Mouse (Mus musculus): ENCODE data around the gene Esr2. TPM values are rescaled to one million over a fixed set of nuclear protein-coding genes. Genes with fewer than 3 reads are reported as not detected.

The Esr2 gene
- polyA plus RNA-seq, 1 experiment from 2014 or later: 0.12 TPM

GRCm38 (mm10) chr12:76104596-76105351 is 72.3 kb downstream of the Esr2 start:
- Histone ChIP-seq H3K27ac (ENCODE audit: low read length) (peak overlapping the region; percentile 36), H3K9ac (ENCODE audit: low read length) (no peak overlapping the region), H3K4me2 (ENCODE audit: low read depth, low read length) (no peak overlapping the region), H3K27me3 (ENCODE audit: control insufficient read depth, insufficient read depth, low read length) (no peaks in the 10 kb centered on the region), H3K4me3 (ENCODE audit: low read length) (no peak overlapping the region), H3K9me3 (replicated peaks; ENCODE audit: control insufficient read depth, low read length) (no peaks in the 10 kb centered on the region), H3K36me3 (ENCODE audit: control insufficient read depth, insufficient read depth) (peaks cover 49% of the 10 kb centered on the region), H3K4me1 (ENCODE audit: control insufficient read depth, insufficient read depth, low read length) (0 out of 2 replicates have a peak, but pooled peaks cover 3% of the 10 kb centered on the region)
- 77% methylated on average over 20 of the region's 20 CpGs for WGBS
- ATAC-seq (replicated peaks; ENCODE audit: extremely low read depth, insufficient read depth, low FRiP score): peak; percentile 52; the same call in 1 of the 2 replicates

DNA sequence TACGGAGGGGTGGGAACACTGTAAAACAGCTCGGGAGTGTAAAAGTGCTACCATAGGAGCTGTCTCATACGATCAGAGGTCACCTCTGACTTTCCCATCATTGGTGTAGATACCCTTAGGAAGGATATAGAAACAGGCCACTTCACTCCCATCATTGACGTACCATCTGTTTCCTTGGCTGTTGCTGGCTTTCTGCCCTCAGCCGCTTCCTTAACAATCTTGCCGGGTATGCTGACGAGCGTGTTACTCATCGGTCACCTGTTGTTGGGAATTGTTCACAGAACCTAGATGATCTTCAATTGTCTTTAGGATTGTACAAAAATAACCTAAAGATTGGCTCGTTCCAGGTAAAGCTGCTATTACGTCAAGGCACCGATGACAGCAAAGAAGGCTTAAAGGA is 74.4 kb downstream of the Esr2 start:
- H3K9me3 ChIP-seq (replicated peaks; ENCODE audit: control insufficient read depth, low read length): no peaks in the 10 kb centered on the region
- H3K4me1 ChIP-seq (ENCODE audit: control insufficient read depth, insufficient read depth, low read length): 0 out of 2 replicates have a peak, but pooled peaks cover 3% of the 10 kb centered on the region
- peaks cover 50% of the 10 kb centered on the region for H3K36me3 ChIP-seq (ENCODE audit: control insufficient read depth, insufficient read depth)
- no peak overlapping the region for H3K9ac ChIP-seq (ENCODE audit: low read length)
- no peak overlapping the region for H3K27ac ChIP-seq (ENCODE audit: low read length)
- H3K27me3 ChIP-seq (ENCODE audit: control insufficient read depth, insufficient read depth, low read length): no peaks in the 10 kb centered on the region
- H3K4me3 ChIP-seq (ENCODE audit: low read length): no peak overlapping the region
- no peak overlapping the region for H3K4me2 ChIP-seq (ENCODE audit: low read depth, low read length)
- 84% methylated on average over 12 of the region's 12 CpGs for WGBS
- no peak for ATAC-seq (replicated peaks; ENCODE audit: extremely low read depth, insufficient read depth, low FRiP score)

- H3K9me3 ChIP-seq (replicated peaks; ENCODE audit: control insufficient read depth, low read length): no peaks in the 10 kb centered on the region
- 58% methylated on average over 30 of the region's 30 CpGs for WGBS
- no peak for ATAC-seq (replicated peaks; ENCODE audit: extremely low read depth, insufficient read depth, low FRiP score)
- no peaks in the 10 kb centered on the region for H3K27me3 ChIP-seq (ENCODE audit: control insufficient read depth, insufficient read depth, low read length)
- no peak overlapping the region for H3K27ac ChIP-seq (ENCODE audit: low read length)
- H3K9ac ChIP-seq (ENCODE audit: low read length): no peak overlapping the region
- H3K36me3 ChIP-seq (ENCODE audit: control insufficient read depth, insufficient read depth): peaks cover 29% of the 10 kb centered on the region
- H3K4me2 ChIP-seq (ENCODE audit: low read depth, low read length): no peak overlapping the region
- peaks cover 14% of the 10 kb centered on the region for H3K4me1 ChIP-seq (ENCODE audit: control insufficient read depth, insufficient read depth, low read length)
- no peak overlapping the region for H3K4me3 ChIP-seq (ENCODE audit: low read length)
Measured at GRCm38 (mm10) chr12:76095117-76096035, 81.7 kb downstream of the Esr2 start.

- Histone ChIP-seq H3K9me3 (replicated peaks; ENCODE audit: control insufficient read depth, low read length) (no peaks in the 10 kb centered on the region), H3K27me3 (ENCODE audit: control insufficient read depth, insufficient read depth, low read length) (no peaks in the 10 kb centered on the region), H3K4me1 (ENCODE audit: control insufficient read depth, insufficient read depth, low read length) (peaks cover 14% of the 10 kb centered on the region), H3K27ac (ENCODE audit: low read length) (no peak overlapping the region), H3K36me3 (ENCODE audit: control insufficient read depth, insufficient read depth) (peaks cover 17% of the 10 kb centered on the region; the same call in 1 of the 2 replicates), H3K9ac (ENCODE audit: low read length) (no peak overlapping the region), H3K4me2 (ENCODE audit: low read depth, low read length) (no peak overlapping the region), H3K4me3 (ENCODE audit: low read length) (no peak overlapping the region)
- ATAC-seq (replicated peaks; ENCODE audit: extremely low read depth, insufficient read depth, low FRiP score): no peak
- 74% methylated on average over 15 of the region's 15 CpGs for WGBS
Measured at GRCm38 (mm10) chr12:76093613-76094588, 83.2 kb downstream of the Esr2 start.

GRCm38 (mm10) chr12:76092789-76093466 is 84.1 kb downstream of the Esr2 start:
- H3K27ac ChIP-seq (ENCODE audit: low read length): peak overlapping the region; percentile 54
- H3K27me3 ChIP-seq (ENCODE audit: control insufficient read depth, insufficient read depth, low read length): no peaks in the 10 kb centered on the region
- H3K4me3 ChIP-seq (ENCODE audit: low read length): no peak overlapping the region
- ATAC-seq (replicated peaks; ENCODE audit: extremely low read depth, insufficient read depth, low FRiP score): peak; percentile 59; the same call in 1 of the 2 replicates
- no peak overlapping the region for H3K9ac ChIP-seq (ENCODE audit: low read length)
- H3K4me2 ChIP-seq (ENCODE audit: low read depth, low read length): no peak overlapping the region
- H3K4me1 ChIP-seq (ENCODE audit: control insufficient read depth, insufficient read depth, low read length): peaks cover 14% of the 10 kb centered on the region
- 52% methylated on average over 11 of the region's 11 CpGs for WGBS
- H3K36me3 ChIP-seq (ENCODE audit: control insufficient read depth, insufficient read depth): peaks cover 13% of the 10 kb centered on the region; the same call in 1 of the 2 replicates
- no peaks in the 10 kb centered on the region for H3K9me3 ChIP-seq (replicated peaks; ENCODE audit: control insufficient read depth, low read length)

GRCm38 (mm10) chr12:76087025-76087424 is 90.0 kb downstream of the Esr2 start:
- H3K9ac ChIP-seq (ENCODE audit: low read length): no peak overlapping the region
- WGBS: 66% methylated on average over 13 of the region's 13 CpGs
- no peaks in the 10 kb centered on the region for H3K27me3 ChIP-seq (ENCODE audit: control insufficient read depth, insufficient read depth, low read length)
- H3K27ac ChIP-seq (ENCODE audit: low read length): no peak overlapping the region
- no peak for ATAC-seq (replicated peaks; ENCODE audit: extremely low read depth, insufficient read depth, low FRiP score)
- H3K4me3 ChIP-seq (ENCODE audit: low read length): no peak overlapping the region
- H3K4me1 ChIP-seq (ENCODE audit: control insufficient read depth, insufficient read depth, low read length): peaks cover 6% of the 10 kb centered on the region
- H3K36me3 ChIP-seq (ENCODE audit: control insufficient read depth, insufficient read depth): 0 out of 2 replicates have a peak, but pooled peaks cover 7% of the 10 kb centered on the region
- H3K4me2 ChIP-seq (ENCODE audit: low read depth, low read length): no peak overlapping the region
- H3K9me3 ChIP-seq (replicated peaks; ENCODE audit: control insufficient read depth, low read length): no peaks in the 10 kb centered on the region

DNA sequence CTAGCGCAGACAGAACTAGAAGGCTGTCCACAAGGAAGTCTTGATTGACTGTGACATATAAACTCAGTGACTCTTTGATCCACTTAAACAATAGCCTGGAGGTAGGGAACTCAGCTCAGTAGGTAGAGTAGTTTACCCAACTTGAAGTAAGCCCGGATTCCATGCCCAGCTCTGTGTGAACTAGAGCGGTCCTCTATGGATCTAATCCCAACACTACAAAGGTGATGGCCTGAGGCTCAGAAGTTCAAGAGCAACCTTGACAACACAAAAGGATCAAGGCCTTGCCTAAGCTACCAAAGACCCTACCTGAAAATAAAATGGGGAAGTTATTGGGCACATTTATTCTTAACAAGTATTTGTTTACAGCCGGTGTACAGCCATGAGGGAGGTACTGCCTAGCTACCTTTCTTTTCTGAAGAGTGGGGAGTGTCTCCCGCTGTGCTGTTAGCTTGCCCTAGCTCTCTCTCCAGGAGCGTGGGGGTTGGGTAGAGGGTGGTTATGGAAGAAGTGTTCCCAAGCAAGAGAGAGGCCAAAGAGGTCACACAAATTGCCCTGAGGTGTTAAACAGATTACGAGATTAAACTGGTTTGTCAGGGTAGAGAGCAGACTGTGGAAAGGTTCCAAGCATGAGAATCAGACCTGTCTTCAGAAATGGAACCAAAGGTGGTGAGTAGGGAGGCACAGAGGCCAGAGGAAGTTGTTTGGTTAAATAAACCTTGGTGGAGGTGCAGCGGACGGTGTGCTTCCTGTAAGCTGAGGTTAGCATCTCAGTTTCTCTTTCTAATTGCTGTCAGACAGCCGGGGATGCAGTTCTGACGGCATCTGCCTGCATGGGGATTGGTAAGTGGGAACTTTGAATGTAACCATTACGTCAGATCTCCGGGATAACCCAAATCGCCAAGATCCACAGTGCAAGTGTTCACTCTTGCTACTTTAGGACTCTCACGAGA is 90.8 kb downstream of the Esr2 start:
- 74% methylated on average over 15 of the region's 15 CpGs for WGBS
- H3K9ac ChIP-seq (ENCODE audit: low read length): no peak overlapping the region
- H3K9me3 ChIP-seq (replicated peaks; ENCODE audit: control insufficient read depth, low read length): no peaks in the 10 kb centered on the region
- H3K27me3 ChIP-seq (ENCODE audit: control insufficient read depth, insufficient read depth, low read length): no peaks in the 10 kb centered on the region
- no peak overlapping the region for H3K27ac ChIP-seq (ENCODE audit: low read length)
- no peak overlapping the region for H3K4me2 ChIP-seq (ENCODE audit: low read depth, low read length)
- ATAC-seq (replicated peaks; ENCODE audit: extremely low read depth, insufficient read depth, low FRiP score): no peak
- no peak overlapping the region for H3K4me3 ChIP-seq (ENCODE audit: low read length)
- 0 out of 2 replicates have a peak, but pooled peaks cover 7% of the 10 kb centered on the region for H3K36me3 ChIP-seq (ENCODE audit: control insufficient read depth, insufficient read depth)
- peaks cover 11% of the 10 kb centered on the region for H3K4me1 ChIP-seq (ENCODE audit: control insufficient read depth, insufficient read depth, low read length)

All from heart, embryonic 16.5 days (tissue).